In the genomic region with DNA sequence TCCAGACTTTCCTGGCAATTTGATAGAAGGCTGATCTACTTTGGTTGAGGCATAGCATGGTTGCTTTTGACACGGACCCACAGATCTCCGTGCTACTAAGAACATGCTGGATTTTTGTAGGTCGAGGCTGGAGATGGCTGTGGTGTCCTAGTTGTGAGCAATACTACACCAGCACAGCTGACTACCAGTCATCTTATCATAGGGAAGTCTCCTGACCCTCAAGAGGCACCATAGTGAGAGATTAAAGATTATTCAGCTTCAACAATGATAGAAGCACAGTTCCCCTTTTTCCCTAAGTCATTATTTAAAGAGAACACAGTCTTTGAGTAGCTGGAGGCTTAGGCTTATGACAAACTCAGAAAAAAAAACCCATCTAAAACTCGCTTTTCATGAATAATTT, we compare ENCODE assay signal across 16 mouse cellular contexts.
"Had no signal": no experiment of that assay in that cellular context is flagged by ENCODE, and none has a peak within 500 bp of the region (broad histone marks: within the 10 kb centered on the region; RNA-seq: fewer than 3 reads in every experiment).

No protein-coding gene starts in this region.

- H3K27me3 ChIP-seq: heart, embryonic 13.5 days; heart, embryonic 15.5 days; hindbrain, embryonic 13.5 days; hindbrain, embryonic 15.5 days; kidney, embryonic 15.5 days; limb, embryonic 13.5 days; limb, embryonic 15.5 days; liver, embryonic 12.5 days had no signal

- ATAC-seq: intestine, embryonic 16.5 days; liver, embryonic 12.5 days had no signal

- H3K4me2 ChIP-seq: heart, embryonic 11.5 days; heart, embryonic 13.5 days; heart, embryonic 15.5 days; hindbrain, embryonic 13.5 days; hindbrain, embryonic 15.5 days; kidney, embryonic 15.5 days; limb, embryonic 13.5 days; limb, embryonic 15.5 days; liver, embryonic 12.5 days had no signal

- H3K4me1 ChIP-seq: heart, embryonic 13.5 days; heart, embryonic 15.5 days; hindbrain, embryonic 13.5 days; hindbrain, embryonic 15.5 days; kidney, embryonic 15.5 days; limb, embryonic 13.5 days; limb, embryonic 15.5 days; liver, embryonic 12.5 days had no signal

- H3K36me3 ChIP-seq: heart, embryonic 15.5 days; limb, embryonic 15.5 days; liver, embryonic 12.5 days had no signal

- DNase-seq: gastrocnemius, postnatal 36 days; heart, adult 2 months; heart, postnatal 36 days had no signal

- H3K9ac ChIP-seq: heart, embryonic 13.5 days; heart, embryonic 15.5 days; hindbrain, embryonic 13.5 days; hindbrain, embryonic 15.5 days; kidney, embryonic 15.5 days; limb, embryonic 13.5 days; limb, embryonic 15.5 days; liver, embryonic 12.5 days; liver, embryonic 14.5 days had no signal

- H3K27ac ChIP-seq: heart, adult 2 months; heart, embryonic 13.5 days; heart, embryonic 15.5 days; hindbrain, embryonic 13.5 days; hindbrain, embryonic 15.5 days; hindbrain, postnatal 0 days; kidney, embryonic 15.5 days; kidney, postnatal 0 days; limb, embryonic 13.5 days; limb, embryonic 15.5 days; liver, embryonic 12.5 days; liver, embryonic 14.5 days had no signal

- H3K9me3 ChIP-seq: heart, embryonic 13.5 days; heart, embryonic 15.5 days; hindbrain, embryonic 13.5 days; hindbrain, embryonic 15.5 days; kidney, embryonic 15.5 days; limb, embryonic 13.5 days; limb, embryonic 15.5 days; liver, embryonic 12.5 days had no signal

- H3K4me3 ChIP-seq: heart, adult 2 months; heart, embryonic 13.5 days; heart, embryonic 15.5 days; hindbrain, embryonic 13.5 days; hindbrain, embryonic 15.5 days; kidney, embryonic 15.5 days; limb, embryonic 13.5 days; limb, embryonic 15.5 days; liver, embryonic 12.5 days had no signal
